Mouse (Mus musculus) embryo, embryonic 10.5 days (tissue): ENCODE data around the gene Cyb561.
A peak's percentile ranks its signal among the peaks of the same experiment; 100 is the strongest.

ENCODE experiments used
- DNase-seq: peaks from one replicate; pipeline ENCODE4 v3.0.0-alpha.2; 2015; ENCODE audit warnings: low spot score

Cyb561 gene

GRCm38 (mm10) chr11:105920836-105921235, 32.3 kb downstream of the Cyb561 start:
- no peak for DNase-seq

GRCm38 (mm10) chr11:105920098-105920785, 32.9 kb downstream of the Cyb561 start:
- DNase-seq: no peak

DNA sequence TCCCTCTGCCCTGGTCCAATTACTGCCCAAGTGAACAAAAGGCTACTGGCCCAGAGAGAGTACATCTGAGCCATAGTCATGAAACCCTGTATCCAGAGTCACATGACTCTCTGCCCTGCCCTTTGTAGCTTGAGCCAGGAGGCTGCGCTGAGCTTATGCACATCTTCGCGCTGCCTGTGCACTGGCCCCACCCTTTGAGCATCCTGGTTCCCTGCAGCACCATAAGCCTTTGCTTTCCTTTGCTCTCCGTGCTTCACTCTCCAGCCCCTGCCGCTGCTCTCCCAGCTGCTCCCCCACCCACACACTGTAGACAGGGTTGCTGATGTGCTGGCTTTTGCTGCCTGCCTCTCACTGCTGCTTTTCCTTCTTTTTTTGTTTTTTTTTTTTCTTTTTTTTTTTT, 39.6 kb downstream of the Cyb561 start:
- no peak for DNase-seq

- peak; percentile 92 for DNase-seq
Observed at GRCm38 (mm10) chr11:105911592-105912375, 41.4 kb downstream of the Cyb561 start.

DNA sequence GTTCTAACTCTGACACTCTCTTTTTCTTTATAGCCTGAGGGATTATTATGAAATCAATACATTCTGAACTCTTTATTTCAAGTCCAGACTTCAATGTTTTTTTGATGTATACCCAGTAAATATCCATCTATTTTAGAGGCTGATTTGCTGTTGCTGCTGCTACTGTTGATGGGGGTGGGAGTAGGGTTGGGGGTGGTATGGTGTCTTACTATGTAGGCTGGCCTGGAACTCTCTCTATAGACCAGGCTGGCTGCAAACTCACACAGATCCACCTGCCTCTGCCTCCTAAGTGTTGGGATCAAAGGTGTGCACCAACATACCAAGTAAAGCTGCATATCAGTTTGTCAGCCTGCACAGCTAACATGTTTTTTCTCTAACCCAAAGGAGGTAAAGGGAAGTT, 42.0 kb downstream of the Cyb561 start:
- DNase-seq: no peak

GRCm38 (mm10) chr11:105909617-105910016, 43.5 kb downstream of the Cyb561 start:
- no peak for DNase-seq

- DNase-seq: no peak
Observed at GRCm38 (mm10) chr11:105908926-105909325, 44.2 kb downstream of the Cyb561 start.

GRCm38 (mm10) chr11:105907381-105907780, 45.8 kb downstream of the Cyb561 start:
- DNase-seq: no peak

GRCm38 (mm10) chr11:105905529-105906213, 47.5 kb downstream of the Cyb561 start:
- DNase-seq: no peak

- DNase-seq: no peak
Observed at GRCm38 (mm10) chr11:105902956-105903355, 50.2 kb downstream of the Cyb561 start.

GRCm38 (mm10) chr11:105901501-105901900, 51.6 kb downstream of the Cyb561 start:
- no peak for DNase-seq

DNA sequence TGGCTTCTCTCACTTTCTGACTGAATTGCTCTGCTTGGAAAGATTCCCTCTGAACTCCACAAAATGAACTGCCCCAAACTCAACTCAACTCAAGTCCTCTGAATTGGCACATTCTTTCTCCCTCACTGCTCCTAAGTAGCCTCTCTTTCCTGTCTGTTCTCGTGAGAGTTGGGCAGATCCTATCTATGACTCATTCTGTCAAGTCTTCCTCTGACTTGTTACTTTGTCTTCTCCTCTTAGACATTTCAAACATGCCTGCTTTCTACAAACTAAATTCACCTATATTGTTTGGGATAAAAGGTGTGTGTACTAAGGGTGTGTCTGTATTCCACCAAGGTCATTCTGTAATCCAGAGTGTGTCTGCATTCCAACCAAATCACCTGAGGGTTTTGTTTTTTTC, 54.0 kb downstream of the Cyb561 start:
- no peak for DNase-seq

GRCm38 (mm10) chr11:105887281-105887680, 65.9 kb downstream of the Cyb561 start:
- no peak for DNase-seq

GRCm38 (mm10) chr11:105885558-105885957, 67.6 kb downstream of the Cyb561 start:
- DNase-seq: no peak
